Mouse (Mus musculus) testis, adult 2 months (tissue): ENCODE data around the gene Sdk2. TPM values are rescaled to one million over a fixed set of nuclear protein-coding genes. Genes with fewer than 3 reads are reported as not detected.

ENCODE experiments used
- H3K27ac ChIP-seq: fragments of 200-500 bp; 2 replicates; pipeline ENCODE4 v1.5.1; 2012; ENCODE audit warnings: low read depth, low read length; ENCODE audit not compliant: control insufficient read depth, insufficient read depth
- H3K27me3 ChIP-seq: fragments of 200-500 bp; 2 replicates; pipeline ENCODE4 v1.6.1; 2012; ENCODE audit warnings: mild to moderate bottlenecking, low read length, moderate library complexity; ENCODE audit not compliant: control insufficient read depth, insufficient read depth
- H3K36me3 ChIP-seq: fragments of 200-500 bp; 2 replicates; pipeline ENCODE4 v1.6.1; 2012; ENCODE audit warnings: mild to moderate bottlenecking, low read length; ENCODE audit not compliant: control insufficient read depth, insufficient read depth
- H3K4me1 ChIP-seq: fragments of 200-500 bp; 2 replicates; pipeline ENCODE4 v1.6.1; 2012; ENCODE audit warnings: low read length; ENCODE audit not compliant: control insufficient read depth, insufficient read depth
- H3K4me3 ChIP-seq: fragments of 200-500 bp; 2 replicates; pipeline ENCODE4 v1.5.1; 2012; ENCODE audit warnings: low read depth, mild to moderate bottlenecking, low read length, moderate library complexity, mixed read lengths; ENCODE audit not compliant: control insufficient read depth
- CTCF ChIP-seq: fragments of 200-500 bp; IDR thresholded peaks from 2 replicates; pipeline ENCODE4 v1.5.1; 2012; ENCODE audit warnings: low read depth, mild to moderate bottlenecking, inconsistent platforms, low read length, moderate library complexity; ENCODE audit not compliant: control insufficient read depth, insufficient read depth, insufficient replicate concordance
- POLR2A ChIP-seq: fragments of 200-500 bp; IDR thresholded peaks from 2 replicates; pipeline ENCODE4 v1.6.1; 2012; ENCODE audit warnings: low read depth, mild to moderate bottlenecking, inconsistent platforms, low read length, moderate library complexity; ENCODE audit not compliant: control insufficient read depth
- polyA plus RNA-seq: library from polyadenylated mRNA; depleted of rRNA; stranded (reverse); fragments of >200 nt; gene quantifications from 2 replicates; pipeline ENCODE4 v1.2.3, GENCODE M21; 2012

Gene Sdk2
- polyA plus RNA-seq, 1 experiment, result 7.8 TPM

DNA sequence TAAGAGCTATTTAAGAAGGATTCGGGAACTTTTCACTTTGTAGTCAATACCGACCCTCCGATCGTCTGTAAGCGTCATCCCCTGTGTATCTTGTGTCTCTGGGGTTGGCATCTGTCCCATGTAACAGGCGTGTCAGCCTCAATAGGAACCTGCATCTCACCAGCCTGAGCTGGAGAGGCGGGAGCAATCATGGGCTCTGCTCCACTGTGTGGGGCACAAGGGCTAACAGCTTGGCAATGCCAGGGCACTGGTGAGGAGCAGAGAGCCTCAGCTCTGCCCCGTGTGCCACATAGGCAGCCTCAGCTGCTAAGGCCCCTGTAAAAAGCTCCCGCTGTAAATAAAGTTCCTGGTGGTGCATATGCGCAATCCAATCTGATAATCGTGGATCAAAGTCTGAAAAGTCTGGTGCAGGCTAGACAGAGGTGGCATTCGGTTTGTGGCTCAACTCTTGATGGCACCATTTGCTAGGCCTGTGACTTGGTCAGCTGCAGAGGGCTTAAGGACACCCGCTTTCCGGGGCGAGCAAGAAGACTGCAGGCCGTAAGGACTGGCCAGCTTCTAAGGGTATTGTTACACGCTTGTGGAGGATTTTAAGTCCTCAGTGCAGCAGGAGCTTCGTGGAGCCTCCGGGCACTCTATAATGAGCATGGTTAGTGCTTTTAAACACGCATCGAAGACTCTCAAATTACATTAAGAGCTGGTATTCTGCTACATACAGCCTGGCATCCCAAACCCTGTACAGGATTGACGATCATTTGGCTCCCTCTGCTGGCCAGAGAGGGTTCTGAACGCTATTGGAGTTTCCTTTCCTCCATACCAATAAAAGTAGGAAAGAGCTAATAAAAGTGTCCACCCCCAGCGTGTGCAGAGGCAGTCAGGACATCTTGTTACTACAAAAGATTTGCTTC, 256.0 kb downstream of the Sdk2 start:
- no peaks in the 10 kb centered on the region for H3K27me3 ChIP-seq
- no peaks in the 10 kb centered on the region for H3K36me3 ChIP-seq
- H3K27ac ChIP-seq, result no peak overlapping the region
- no peak for TF ChIP-seq POLR2A
- TF ChIP-seq CTCF, result peak; percentile 29; the same call in 1 of the 2 replicates
- no peak overlapping the region for H3K4me3 ChIP-seq
- peaks cover 9% of the 10 kb centered on the region for H3K4me1 ChIP-seq

DNA sequence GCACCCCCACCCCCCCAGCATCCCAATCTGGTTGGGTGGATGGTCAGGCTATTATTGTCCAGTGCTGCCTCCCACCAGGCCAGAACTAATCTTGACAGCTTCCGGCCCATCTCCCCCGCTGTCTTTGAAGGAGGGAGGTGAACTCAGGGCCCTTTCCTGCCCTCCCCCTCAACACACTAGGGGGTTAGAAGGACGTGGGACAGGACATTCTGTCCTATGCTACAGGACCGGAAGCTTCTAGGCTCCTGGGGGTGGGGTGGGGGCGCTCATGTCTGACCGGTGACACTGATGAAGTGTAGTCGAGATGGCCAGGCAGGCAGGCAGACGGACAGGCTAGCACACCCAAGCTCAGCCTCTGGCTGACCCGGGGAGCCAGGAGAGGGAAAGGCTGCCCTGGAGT, 259.8 kb downstream of the Sdk2 start:
- peaks cover 9% of the 10 kb centered on the region for H3K4me1 ChIP-seq
- no peaks in the 10 kb centered on the region for H3K36me3 ChIP-seq
- TF ChIP-seq POLR2A, result no peak
- no peak for TF ChIP-seq CTCF
- H3K4me3 ChIP-seq, result no peak overlapping the region
- no peak overlapping the region for H3K27ac ChIP-seq
- H3K27me3 ChIP-seq, result no peaks in the 10 kb centered on the region

DNA sequence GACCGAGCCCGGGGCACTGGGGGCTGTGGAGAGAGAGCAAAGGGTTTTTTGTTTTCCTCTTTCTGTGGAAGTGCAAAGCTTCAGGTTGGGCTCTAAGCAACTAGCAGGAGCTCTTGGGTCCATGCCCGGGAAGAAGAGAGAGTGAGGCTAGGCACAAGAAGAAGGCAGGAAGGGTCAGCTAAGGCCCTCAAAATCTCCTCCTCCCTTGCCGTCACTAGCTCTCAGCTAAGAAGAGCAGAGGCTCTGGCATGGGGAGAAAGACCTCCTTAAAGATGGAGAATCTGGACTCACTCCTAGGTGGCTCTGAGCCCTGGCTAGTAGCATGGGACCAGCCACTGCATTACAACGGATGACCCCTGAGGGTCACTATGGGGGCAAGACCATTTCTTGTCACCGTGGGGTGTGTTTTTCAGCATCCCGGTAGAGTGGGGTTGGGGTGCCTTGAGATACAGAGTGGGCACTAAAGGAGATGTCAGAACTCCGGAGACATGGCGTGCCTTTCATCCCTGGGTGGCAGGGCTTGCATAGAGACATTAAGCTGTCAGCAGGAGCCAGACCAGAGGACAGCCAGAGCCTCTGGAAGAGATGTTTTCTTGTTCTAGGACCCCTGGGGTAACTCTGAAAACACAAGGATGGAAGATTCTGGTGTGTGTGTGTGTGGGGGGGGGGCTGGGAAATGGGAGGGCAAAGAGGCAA, 260.3 kb downstream of the Sdk2 start:
- Histone ChIP-seq H3K27ac (no peak overlapping the region), H3K36me3 (no peaks in the 10 kb centered on the region)
- TF ChIP-seq POLR2A (no peak), CTCF (no peak)

DNA sequence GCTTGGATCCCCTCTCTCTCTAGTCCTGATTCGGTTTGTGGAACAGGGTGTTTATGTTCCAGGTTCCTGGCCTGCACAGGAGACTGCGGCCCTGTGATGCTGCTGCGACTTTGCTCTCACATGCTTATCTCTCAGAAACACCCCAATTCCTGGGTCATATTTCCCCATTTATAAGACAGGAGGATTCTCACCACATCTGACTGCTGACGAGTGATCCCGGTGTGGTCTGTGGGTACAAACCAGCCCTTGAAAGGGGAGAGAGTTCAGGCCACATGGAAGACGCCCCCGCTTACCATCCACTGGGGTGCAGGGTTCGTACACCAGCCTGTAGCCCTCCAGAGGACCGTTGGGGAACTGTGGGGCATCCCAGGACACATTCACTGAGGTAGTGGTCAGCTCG, 260.9 kb downstream of the Sdk2 start:
- H3K27ac ChIP-seq, result no peak overlapping the region
- no peaks in the 10 kb centered on the region for H3K27me3 ChIP-seq
- TF ChIP-seq POLR2A, result no peak
- TF ChIP-seq CTCF, result no peak
- H3K36me3 ChIP-seq, result no peaks in the 10 kb centered on the region
- peaks cover 9% of the 10 kb centered on the region for H3K4me1 ChIP-seq
- H3K4me3 ChIP-seq, result no peak overlapping the region

More for the DNA sequence above, 260.3 kb downstream of the Sdk2 start:
- peaks cover 9% of the 10 kb centered on the region for H3K4me1 ChIP-seq
- no peaks in the 10 kb centered on the region for H3K27me3 ChIP-seq
- H3K4me3 ChIP-seq, result no peak overlapping the region

DNA sequence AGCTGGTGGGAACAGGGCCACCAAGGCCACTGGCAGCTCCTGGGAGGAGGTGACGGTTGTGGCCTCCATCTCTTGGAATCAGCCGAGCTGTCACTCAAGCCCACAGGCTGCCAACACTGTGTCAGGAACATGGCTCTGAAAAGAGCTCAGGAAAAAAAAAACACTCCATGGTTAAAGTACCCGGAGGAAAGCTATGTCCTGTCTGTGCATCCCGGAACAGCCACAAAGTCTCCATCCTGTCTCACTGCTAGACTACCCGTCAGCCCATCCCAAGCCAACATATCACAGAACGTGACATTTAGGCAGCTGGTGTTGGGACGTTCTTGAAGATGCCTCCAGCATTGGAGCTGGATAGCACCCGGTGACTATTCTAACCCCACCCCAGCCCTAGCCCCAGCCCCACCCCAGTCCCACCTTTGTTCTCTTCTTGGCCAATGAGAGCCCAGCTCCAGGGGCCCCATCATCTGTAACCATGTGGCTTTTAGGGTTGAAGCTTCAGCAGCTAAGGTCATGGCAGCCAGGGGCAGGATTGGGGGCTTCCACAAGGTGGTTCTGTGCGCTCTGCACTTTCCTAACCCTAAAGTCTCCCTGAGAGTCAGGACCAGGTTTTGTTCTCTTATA, 263.4 kb downstream of the Sdk2 start:
- Histone ChIP-seq H3K27me3 (no peaks in the 10 kb centered on the region), H3K27ac (no peak overlapping the region), H3K4me3 (no peak overlapping the region), H3K36me3 (no peaks in the 10 kb centered on the region), H3K4me1 (peaks cover 6% of the 10 kb centered on the region)
- TF ChIP-seq CTCF (no peak), POLR2A (no peak)

DNA sequence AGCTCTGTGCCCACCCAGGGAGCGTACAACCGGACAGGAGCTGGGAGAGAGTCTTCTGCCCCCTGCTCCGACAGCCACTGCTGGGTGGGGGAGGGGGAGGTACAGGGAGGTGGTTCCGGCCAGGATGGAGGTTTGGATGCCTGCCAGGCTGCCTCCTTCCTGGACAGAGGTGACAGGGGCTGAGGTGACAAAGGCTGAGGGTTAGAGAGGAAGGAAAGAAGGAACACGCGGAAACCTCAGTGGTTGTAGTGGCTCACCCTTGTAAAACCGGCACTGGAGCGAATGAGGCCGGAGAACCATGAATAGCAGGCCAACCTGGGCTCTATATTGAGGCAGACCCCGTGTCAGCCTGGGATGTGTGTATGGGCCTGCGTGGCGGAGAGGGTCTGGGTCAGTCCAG, 264.4 kb downstream of the Sdk2 start:
- peaks cover 4% of the 10 kb centered on the region for H3K4me1 ChIP-seq

DNA sequence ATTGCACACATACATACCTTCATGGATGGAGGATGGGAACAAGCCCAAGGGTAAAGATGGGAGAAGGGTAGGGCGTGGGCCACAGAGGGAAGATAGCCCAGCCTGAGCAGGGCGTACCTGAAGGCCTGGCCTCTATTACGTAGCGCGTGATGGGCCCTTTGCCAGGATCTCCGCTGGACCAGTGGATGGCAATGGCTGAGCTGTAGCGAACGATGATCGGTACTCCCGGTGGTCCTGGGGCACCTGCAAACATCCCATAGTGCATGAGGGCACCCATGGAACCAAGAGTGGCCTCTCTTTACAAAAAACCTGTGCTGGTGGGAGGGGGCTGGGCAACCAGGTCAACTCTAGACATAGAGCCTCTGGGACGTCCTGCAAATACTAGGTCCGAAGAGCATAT, 266.8 kb downstream of the Sdk2 start:
- H3K27ac ChIP-seq, result no peak overlapping the region
- H3K27me3 ChIP-seq, result no peaks in the 10 kb centered on the region
- H3K4me1 ChIP-seq, result peaks cover 3% of the 10 kb centered on the region
- no peak overlapping the region for H3K4me3 ChIP-seq
- H3K36me3 ChIP-seq, result no peaks in the 10 kb centered on the region
- TF ChIP-seq POLR2A, result no peak
- TF ChIP-seq CTCF, result no peak

More for the DNA sequence above, 264.4 kb downstream of the Sdk2 start:
- no peak overlapping the region for H3K27ac ChIP-seq
- no peaks in the 10 kb centered on the region for H3K27me3 ChIP-seq
- no peaks in the 10 kb centered on the region for H3K36me3 ChIP-seq
- TF ChIP-seq POLR2A (no peak), CTCF (no peak)
- H3K4me3 ChIP-seq, result no peak overlapping the region
